Mouse (Mus musculus) gastrocnemius, postnatal 10 days (tissue): ENCODE measurements around the gene A930017K11Rik. TPM values are rescaled to one million over a fixed set of nuclear protein-coding genes. Genes with fewer than 3 reads are reported as not detected.

Source experiments
- DNase-seq: peaks from one replicate; pipeline ENCODE4 v3.0.0; 2021; ENCODE audit warnings: mixed read lengths
- total RNA-seq, 2 experiments: library from RNA; stranded (reverse); gene quantifications; 2 replicates each; pipeline ENCODE4 v1.2.3; 2021

Gene A930017K11Rik
- total RNA-seq, 2 experiments from 2014 or later: not detected

DNA sequence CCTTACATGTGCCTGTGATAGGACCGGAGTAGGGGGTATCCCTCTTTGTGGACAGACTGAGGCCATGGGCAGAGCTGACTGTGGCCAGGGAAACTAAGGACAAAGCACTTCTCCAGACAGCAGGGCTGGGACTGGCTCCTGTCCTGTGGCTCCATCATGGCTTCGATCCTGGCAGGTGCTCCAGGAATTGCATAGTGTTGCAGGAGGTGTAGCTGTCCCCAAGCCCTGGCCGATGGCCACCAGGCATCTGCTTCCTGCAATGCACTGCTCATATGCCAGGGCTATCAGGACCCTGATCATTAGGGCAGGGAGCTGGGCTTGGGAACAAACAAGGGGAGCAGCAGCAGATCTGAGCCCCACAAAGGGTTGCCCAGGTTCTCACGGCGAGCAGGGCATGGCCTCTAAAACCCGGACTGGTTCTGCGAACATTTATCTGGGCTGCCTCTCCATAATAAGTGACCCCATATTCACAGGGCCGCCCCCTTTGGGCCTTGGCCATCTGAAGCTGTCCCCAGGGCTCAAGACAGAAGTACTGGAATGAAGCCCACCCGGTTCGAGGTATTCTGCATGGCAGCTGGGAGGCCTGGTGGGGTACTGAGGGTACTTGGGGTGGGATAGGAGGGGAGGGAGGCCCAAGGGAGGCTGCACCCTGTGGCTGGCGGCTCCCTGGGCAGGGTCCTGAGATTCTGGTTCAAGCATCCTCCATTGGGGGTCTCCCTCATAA, 6.6 kb upstream of the A930017K11Rik start:
- no peak for DNase-seq

DNA sequence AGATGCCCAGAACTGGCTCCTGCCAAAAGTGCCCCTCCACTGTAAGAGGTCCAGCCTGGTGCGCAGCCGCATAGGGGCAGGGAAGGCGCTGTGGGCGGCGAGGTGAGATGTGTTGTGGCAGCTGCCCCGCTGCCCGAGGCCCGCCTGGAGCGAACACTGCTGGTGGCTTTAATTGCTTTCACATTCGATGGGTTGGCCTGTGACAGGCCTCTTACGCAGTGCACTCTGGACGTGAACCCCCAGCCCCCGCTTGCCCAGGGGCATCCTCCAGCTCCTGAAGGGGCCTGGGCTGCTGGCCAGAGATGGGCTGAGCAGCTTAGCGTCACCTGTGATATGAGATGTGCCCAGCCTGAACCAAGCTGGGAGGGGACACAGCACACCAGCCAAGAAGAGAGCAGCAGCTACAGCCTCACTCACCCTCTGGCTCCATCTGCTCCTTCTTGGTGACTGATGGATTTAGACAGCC, 5.3 kb upstream of the A930017K11Rik start:
- no peak for DNase-seq

DNA sequence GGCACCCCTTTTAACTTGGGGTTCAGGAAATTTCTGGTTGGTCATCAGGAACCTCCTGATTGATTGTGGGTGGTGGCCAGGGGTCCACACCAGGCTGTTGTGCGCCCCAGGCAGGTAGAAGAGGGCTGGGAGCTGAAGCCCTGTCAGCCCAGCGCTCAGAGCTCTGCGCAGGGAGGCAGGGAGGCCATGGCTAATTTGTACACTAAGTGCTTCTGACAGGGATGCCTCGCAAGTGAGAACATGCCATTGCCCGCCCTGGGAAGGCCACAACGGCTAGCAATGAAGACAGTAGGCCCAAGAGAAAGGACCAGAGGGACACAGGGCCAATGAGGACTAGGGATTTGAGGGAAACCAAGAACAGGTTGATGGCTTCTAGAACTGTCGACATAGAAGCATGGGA, 4.3 kb upstream of the A930017K11Rik start:
- no peak for DNase-seq

DNA sequence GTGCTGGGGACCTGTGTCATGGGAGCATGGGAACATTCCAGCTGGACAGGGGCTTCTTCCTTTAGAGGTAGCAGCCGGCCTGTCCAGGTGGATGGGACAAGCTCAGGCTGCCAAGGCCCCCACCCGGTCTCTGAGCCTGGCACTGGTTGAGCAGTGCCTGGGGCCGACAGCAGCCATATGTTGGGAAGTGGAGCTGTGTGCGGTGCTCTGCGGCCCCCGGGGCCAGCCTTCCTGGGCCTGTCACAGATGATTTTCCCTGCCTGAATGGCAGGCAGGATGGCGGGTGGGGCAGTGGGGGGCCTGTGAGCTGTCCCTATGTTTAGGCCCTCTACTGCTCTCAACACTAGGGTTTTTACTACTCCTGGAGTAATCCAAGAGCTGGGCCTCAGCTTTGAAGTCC, 3.8 kb upstream of the A930017K11Rik start:
- DNase-seq: no peak

DNA sequence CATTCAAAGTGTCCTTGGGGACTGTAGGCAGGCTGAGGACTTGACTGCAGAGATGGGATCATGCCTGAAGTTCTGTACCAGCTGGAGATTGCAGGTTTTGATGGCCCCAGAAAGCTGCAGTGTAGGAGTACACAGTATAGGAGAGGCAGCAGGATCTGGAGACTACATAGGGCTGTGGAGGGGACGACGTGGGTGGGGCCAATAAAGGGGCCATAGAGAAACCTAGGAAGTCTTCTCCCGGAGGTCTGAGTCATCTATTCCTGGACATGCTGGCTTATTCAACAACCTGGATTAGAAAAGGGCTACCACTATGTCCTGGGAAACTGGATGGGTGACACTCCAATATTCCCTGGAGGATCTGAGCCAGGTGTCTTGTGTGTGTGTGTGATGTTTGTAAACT, 3.4 kb upstream of the A930017K11Rik start:
- DNase-seq: no peak

DNA sequence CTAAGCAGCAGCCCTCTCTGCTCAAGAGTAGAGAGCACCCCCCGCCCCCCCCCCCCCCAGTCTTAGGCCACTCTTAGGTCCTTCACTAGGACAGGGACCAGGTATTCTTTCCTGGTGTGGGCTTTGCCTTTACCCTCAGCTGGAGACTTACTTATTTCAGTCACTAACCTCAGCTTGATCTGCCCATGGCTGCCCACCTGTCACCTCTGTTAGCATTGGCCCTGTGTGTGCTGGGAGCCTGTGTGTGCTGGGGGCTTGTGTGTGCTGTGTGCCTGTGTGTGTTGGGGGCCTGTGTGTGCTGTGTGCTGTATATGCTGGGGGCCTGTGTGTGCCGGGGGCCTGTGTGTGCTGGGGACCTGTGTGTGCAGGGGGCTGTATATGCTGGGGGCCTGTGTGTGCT, 2.3 kb upstream of the A930017K11Rik start:
- no peak for DNase-seq

DNA sequence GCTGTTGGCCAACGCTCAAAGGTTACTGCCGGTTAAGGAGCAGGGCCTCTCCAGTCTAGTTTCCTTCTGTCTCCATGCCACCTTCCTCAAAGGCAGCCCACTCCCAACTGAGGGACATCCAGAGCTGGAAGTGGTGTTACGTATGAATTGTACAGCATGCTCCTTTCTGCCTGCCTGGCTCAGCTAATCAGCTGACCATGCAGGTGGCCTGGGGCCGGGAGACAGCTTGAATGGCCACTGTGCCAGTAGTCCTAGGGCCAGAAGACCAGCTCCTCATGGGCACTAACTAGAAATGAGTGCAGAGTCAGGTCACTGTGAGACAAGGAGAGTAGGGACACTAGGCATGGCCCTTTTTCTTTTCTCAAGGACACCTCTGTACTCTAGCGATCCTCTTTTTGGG, 796 bp upstream of the A930017K11Rik start:
- DNase-seq: no peak

DNA sequence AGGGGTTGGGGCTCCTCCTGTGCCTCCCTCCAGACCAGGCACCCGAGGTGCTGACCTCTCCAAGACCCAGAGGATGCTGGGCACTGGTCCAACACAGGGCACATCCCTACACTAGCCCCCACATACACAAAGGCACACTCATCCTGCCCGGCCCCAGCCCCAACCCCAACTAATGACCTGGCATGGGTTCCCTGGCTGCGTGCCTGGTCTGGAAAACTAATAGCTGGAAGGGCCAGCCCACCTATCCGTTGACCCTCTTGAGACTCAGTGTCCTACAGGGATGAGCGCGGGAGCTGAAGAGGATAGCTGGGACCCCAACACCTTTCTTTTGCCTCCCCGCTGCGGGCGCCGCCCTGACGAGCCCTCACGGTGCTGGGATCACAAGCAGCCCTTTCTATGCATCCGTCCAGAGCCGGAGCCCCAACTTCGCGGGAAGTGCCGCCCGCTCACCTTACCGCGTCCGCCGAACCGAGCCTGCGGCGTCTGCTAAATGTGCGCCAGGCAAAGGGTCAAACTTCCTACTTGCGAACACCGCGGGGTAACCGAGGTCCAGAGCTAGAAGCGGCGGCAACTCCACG, 1.1 kb downstream of the A930017K11Rik start:
- no peak for DNase-seq

DNA sequence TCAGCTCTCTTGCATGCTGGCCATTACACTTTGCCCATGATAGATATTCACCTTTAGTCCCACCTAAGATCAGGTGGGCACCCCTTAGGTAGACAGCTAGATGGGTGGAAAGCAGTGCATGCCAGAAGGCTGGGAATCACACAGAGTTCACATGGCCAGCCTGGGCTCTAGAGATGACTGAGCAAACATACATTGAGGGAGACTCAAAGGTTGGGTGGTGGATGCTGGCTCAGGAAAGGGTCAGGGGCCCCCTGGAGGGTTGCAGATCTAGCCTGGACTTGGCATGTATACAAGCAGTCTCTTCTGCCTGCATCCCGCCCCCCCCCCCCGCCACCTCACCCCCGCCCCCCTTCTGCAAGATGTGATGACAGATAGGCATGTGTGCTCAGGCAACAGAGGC, 1.7 kb downstream of the A930017K11Rik start:
- no peak for DNase-seq

DNA sequence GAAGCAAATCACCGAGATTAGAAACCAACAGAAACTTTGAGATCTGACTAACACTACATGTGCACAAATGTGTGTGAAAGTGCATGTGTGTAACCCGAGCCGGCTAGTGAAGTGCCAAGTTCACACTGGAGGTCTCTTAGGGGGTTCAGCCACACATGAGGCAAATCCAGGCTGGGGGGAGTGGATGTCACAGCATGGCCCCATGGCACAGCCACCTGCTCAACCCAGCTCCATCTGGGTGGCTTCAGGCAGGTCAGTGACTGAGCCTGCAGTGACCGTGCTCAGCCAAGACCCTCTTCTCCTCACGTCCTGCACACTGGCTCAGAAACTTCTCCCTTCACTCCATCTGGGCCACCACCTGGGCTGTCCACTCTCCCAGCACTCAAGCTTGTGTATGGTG, 2.4 kb downstream of the A930017K11Rik start:
- DNase-seq: no peak

DNA sequence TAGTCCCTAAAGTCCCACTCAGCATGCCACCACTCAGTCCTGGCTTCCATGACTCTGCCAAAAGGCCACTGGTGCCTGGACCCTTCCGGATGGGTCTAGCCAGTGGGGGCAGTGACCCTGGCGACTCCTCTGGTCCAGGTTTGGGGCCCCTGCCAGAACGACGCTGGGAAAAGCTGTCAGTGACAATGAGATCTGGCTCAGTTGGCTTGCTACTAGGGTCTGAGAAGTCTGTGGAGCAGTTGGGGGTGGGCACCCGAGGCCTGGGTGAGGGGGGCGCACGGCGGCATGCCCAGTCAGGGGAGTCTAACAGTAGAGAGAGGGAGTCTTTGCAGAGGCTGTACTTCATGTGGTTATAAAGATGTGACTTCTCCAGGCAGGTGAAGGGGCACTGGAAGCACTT, 4.3 kb downstream of the A930017K11Rik start:
- DNase-seq: no peak

DNA sequence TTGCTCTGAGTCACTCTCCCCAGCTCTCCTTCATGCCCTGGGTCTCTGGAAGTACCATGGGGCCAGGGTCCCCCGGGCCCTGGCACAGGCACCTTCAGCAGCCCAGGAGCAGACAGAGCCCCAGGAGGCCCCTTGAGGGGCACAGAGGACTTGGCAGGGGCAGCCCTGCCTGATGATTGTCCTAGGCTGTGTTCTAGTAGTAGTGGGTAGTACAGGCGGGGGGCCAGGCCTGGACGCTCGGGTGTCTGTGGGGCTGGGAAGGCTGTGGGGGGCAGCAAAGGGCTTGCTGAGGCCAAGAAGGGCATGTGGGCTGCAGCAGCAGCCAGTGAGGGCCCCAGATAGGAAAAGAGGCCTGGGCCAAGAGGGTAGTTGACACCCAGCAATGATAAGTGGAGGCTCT, 4.8 kb downstream of the A930017K11Rik start:
- DNase-seq: no peak

DNA sequence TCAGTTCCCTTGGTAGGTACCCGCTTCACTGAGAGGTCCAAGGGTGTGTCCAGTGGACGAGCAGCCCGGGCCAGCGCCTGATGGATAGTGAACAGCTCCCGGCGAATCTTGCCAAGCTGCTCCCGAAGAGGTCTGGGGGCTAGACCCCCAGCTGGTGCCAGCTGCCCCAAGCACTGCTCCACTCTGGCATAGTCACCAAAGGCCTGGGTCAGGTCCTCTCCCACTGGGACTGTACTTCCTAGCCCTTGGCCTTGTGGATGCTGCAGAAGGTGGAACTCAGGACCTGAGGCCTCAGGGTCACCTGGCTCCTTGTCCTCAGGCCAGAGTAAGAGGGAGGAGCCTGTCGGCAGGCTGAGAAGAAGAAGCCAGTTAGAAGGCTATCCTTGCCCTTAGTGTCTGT, 5.5 kb downstream of the A930017K11Rik start:
- DNase-seq: no peak

DNA sequence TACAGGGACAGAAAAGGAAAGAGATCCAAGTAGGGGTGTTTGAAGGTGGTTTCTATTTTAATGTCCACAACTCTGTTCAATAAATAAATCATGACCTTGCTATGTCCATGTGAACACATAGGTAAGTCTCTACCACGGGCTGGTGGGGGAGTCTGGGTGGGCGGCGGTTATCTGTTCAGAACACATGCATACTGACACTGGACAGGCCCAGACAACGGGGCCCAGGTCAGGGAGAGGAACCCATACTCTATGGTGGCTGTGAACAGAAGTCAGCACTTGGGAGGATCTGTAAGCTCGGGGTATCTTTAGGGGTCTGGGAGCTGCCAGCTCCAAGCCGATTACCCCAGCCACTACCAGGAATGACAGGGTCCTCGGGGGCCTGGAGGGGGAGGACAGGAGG, 6.0 kb downstream of the A930017K11Rik start:
- DNase-seq: no peak

DNA sequence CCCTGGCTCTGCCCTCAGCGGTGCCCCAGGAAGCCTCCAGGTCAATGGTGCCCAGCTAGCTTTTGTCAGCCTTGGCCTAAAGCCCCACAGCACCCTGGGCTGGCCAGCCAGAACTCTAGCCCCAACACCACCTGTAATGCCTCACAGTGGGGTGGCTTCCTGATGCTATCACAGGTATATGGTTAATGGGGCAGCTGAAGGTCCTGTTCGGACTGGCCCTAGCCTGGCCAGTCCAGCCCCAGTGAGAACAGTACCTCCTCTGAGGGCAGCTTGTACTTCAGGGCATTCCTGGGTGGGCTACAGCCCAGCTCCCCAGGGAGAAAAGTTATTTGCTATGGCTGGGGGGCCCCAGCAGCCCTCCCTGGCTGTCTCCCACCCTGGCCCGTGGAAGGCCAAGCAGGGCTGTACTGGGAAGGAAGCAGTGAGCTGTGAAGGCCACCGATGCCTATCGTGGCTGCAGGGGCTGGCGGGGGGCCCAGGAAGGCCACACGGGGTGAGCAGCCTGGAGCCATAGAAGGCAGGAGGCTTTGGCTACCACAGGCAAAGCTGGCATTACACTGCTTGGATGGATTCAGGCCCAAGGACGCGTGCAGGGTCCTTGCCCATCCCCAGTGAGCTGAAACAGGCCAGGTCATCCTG, 6.7 kb downstream of the A930017K11Rik start:
- peak; percentile 48 for DNase-seq

DNA sequence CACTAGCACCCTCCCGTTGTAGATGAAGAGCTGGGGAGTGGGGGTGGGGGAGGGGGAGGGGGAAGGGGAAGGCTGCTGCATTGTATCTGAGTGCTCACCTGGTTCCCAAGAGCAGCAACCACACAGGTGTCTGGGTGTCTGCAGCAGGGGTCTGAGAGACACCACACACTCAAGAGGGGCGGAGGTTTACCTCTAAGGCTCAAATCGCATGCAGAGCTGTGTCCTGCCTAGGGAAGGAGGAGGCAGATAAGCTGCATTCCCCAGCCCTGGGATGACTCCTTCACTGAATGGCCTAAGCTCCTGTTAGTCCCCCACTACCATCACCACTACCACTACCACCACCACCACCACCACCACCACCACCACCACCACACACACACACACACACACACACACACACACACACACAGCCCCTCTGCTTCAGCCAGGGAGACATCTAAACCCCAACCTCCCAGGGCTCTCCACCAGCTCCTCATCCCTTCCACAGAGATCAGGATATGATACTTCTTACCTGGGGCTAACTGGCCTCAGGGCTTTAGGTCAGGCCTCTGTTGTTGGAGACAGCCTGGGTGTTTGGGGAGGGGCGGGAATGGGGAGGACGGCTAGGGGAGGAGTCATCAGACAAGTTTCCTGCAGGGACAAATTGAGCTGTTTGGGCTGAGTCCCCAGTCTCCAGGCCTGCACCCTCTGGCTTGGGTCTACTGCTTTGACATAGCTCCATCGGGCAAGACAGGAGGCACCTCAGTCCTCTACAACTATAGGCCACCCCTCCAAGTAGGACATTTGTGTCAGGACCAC, 7.8 kb downstream of the A930017K11Rik start, which contains the start of the genes Pigq and Nhlrc4:
Gene Pigq (minus strand): TSS at position 571 of the 798 bp plus-strand sequence.
Gene Nhlrc4 (minus strand): TSS at position 596 of the 798 bp plus-strand sequence.
- no peak for DNase-seq

DNA sequence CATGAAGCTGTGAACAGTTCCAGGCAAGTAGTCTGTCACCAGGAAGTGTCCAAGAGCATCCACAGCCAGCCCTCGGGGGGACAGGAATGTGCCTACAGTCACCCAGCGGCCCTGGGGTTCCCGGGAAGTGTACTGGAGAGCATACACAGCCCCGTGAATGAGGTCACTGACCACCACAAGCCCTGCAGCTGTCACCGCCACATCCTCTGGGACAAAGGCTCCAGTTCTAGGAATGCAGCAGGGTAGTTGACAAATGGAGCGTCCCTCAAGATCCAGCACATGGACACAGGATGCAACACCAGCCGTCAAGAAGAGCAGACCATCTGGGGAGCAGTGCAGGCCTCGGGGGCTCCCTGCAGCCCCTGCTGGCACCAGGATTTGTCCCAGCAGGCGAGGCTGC, 8.6 kb downstream of the A930017K11Rik start:
- no peak for DNase-seq

DNA sequence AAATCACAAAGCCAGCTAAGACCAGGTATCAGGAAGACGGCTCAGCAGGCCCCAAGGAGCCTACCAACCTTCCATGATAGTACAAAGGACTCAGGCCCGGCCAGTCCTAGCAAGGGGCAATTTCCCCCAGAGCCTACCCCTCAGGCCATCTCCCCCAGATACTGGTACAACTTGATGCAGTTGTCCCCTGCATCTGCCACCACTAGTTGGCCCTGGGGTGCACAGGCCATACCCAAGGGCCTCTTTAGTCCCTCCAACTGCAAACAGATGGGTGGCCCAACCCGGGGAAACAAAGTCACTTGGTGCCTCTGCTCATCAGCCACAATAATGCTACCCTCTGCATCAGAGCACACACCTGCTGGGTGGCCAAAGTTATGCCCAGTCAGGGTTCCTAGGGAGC, 9.1 kb downstream of the A930017K11Rik start:
- no peak for DNase-seq

DNA sequence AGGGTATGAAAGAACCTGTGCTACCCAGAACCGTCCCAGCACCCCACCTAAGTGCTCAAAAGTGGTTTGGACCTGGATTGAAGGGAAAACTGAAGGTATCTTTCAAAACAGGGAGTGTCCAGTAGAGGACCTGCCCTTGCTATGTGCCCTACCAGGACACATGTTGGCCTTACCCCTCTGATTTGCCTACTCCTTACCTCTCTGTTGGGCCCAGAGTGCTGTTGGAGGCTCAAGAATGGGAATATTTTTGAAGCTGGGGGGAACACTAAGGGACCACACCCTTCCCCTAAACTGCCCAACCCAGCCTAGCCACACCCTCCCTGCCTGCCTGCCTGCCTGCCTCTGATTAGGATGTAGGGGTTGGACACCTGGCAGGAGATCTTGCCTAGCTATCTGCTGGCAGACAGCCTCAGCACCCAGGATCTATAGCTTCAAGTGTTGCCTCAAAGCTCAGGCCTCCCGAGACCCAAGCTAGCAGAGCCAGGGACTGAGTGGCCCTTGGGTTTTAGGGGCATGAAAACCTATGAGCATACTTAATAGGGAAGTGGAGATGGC, 9.7 kb downstream of the A930017K11Rik start:
- no peak for DNase-seq

DNA sequence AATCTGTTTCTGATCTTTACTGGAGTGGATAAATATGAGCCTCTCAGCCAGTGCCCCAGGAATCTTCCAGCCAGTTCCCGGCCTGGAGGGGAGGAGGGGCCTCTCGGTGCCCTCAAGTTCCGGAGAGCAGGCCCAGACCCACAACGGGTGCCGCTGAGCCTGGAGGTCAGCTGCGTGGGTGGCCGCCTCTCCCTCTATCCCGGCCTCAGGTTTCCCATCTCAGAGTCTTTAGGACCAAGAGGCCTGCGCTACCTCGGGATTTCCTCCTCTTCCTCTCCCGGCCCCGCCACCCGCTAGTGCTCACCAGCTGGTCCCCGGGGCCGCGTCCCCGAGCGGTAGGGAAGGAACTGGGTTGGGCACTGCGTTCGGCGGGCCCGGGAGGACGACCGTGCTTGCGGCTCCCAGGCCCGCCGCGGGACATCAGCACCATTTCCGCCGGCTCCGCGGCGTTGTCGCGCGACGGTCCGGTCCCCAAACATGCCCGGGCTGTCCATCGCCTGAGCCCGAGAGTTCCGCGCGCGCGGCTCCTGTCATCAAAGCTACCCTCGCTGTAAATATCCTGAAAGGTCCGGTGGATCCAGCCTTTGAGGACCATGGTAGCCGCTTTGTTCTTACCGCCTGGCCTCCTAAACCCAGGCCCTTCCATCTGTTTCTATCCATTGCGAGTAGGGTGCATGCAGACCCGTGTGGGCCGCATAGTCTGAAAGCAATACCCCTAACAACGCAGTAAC, 10.7 kb downstream of the A930017K11Rik start:
- peak; percentile 84 for DNase-seq

DNA sequence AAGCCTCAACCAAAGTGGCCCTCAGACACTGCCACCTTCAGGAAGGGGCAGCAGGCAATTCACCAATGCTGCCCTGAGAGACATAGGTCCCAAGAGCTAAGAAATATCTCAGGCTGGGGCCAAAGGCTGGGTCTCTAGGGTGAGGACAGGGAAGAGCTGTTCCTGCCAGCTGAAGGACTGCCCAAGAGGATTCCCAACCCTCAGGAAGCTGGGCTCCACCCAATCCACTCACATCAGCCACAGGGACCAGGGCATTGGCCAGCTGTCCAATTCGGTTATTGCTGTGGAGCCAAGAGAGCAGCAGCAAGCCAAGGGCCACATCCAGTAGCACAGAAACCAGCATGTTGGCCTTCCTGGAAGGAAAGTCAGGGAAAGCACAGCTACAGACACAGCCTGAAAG, 17.8 kb downstream of the A930017K11Rik start:
- DNase-seq: no peak

DNA sequence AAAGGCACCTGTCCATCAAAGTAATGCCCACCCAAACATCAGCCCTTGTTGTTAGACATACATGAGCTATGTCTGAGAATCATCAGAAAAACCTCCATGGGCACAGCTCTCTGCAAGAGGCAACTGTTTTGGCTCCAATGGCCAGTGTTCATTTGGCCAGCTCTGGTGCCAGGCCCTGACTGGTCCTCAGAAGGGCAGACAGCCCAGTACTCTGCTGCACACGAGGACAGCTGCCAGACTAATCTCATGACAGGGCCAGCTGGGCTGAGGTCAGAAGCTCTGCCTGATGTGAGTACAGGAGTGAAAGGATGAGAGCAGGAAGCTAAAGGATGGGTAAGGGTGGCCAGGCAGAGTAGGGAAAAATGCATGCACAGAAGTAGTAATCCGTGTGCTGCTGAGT, 27.0 kb downstream of the A930017K11Rik start:
- DNase-seq: peak; percentile 64
